Mouse (Mus musculus) bone marrow macrophage, adult 2 months (primary cell): ENCODE measurements around the gene Rph3al.

ENCODE experiments used
- CTCF ChIP-seq: IDR thresholded peaks from 2 replicates; pipeline ENCODE4 v1.5.1; 2012; ENCODE audit warnings: low read depth, mild to moderate bottlenecking, low read length, moderate library complexity
- POLR2A ChIP-seq: IDR thresholded peaks from 2 replicates; pipeline ENCODE4 v1.6.1; 2012; ENCODE audit warnings: mild to moderate bottlenecking, low read depth, low read length, borderline replicate concordance

GRCm38 (mm10) chr11:75801771-75802550 is 136.3 kb downstream of the Rph3al start:
- no peak for TF ChIP-seq CTCF
- no peak for TF ChIP-seq POLR2A
